ENCODE assay signal across 9 mouse cellular contexts in the genomic region with DNA sequence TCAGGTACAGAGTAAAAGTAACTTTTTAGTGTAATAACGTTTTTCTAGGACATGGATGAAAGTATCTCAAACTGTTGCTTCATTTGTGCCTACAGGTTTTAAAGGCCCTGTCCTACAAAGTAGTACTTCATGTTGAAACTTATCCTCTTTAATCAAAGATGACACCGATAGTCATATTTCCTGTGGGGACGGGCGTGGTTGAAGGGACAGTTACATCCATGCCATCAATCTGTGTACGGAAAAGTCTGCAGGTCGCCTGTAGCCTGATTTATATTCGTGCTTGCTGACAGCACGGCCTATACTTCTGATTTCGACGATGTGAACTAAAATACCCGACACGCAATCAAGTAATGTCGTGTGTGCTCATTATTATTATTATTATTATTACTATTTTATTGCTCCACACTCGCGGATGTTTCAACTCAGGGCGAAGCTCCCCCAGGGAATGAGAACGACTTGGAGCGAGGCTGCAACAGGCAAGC. TPM values are rescaled to one million over a fixed set of nuclear protein-coding genes. Genes with fewer than 3 reads are reported as not detected.
A peak's percentile ranks its signal among the peaks of the same experiment; 100 is the strongest.
DNase-seq lines count a peak whose midpoint lies in the region; ATAC-seq and TF ChIP-seq lines count a peak whose summit lies in the region.
"Had no signal": no experiment of that assay in that cellular context is flagged by ENCODE, and none has a peak within 500 bp of the region (broad histone marks: within the 10 kb centered on the region; RNA-seq: fewer than 3 reads in every experiment).

No protein-coding gene starts in this region.

- H3K36me3 ChIP-seq in forebrain, embryonic 16.5 days (ENCODE audit: control insufficient read depth, insufficient read depth): no peaks in the 10 kb centered on the region
- no peaks in the 10 kb centered on the region for H3K36me3 ChIP-seq in limb, embryonic 14.5 days (ENCODE audit: control insufficient read depth, insufficient read depth, low read length)
- no peaks in the 10 kb centered on the region for H3K36me3 ChIP-seq in neural tube, embryonic 15.5 days

- peaks cover 2% of the 10 kb centered on the region; the same call in 1 of the 2 replicates for H3K27me3 ChIP-seq in forebrain, embryonic 16.5 days (replicated peaks; ENCODE audit: control insufficient read depth, insufficient read depth, low read length)
- no peaks in the 10 kb centered on the region for H3K27me3 ChIP-seq in limb, embryonic 14.5 days (ENCODE audit: control insufficient read depth, insufficient read depth, low read length)
- H3K27me3 ChIP-seq in neural tube, embryonic 15.5 days (replicated peaks): peaks cover 6% of the 10 kb centered on the region; the same call in 1 of the 2 replicates
- H3K27me3 ChIP-seq: Patski had no signal

- peak overlapping the region; percentile 75 for H3K4me2 ChIP-seq in forebrain, embryonic 16.5 days (ENCODE audit: low read length)
- H3K4me2 ChIP-seq in limb, embryonic 14.5 days (replicated peaks; ENCODE audit: low read depth, low read length, severe bottlenecking): peak overlapping the region; percentile 78
- H3K4me2 ChIP-seq in neural tube, embryonic 15.5 days: peak overlapping the region; percentile 89

- H3K27ac ChIP-seq in forebrain, embryonic 16.5 days (ENCODE audit: low read length): no peak overlapping the region; the same call in 1 of the 2 replicates
- H3K27ac ChIP-seq in limb, embryonic 14.5 days (replicated peaks; ENCODE audit: low read depth, low read length): peak overlapping the region; percentile 96
- peak overlapping the region; percentile 81 for H3K27ac ChIP-seq in neural tube, embryonic 15.5 days (replicated peaks)

- H3K4me1 ChIP-seq in forebrain, embryonic 16.5 days (replicated peaks; ENCODE audit: control insufficient read depth, insufficient read depth, low read length): peaks cover 20% of the 10 kb centered on the region
- peaks cover 21% of the 10 kb centered on the region for H3K4me1 ChIP-seq in limb, embryonic 14.5 days (ENCODE audit: control insufficient read depth, insufficient read depth, low read length)
- H3K4me1 ChIP-seq in neural tube, embryonic 15.5 days: peaks cover 20% of the 10 kb centered on the region

- under 1% methylated on average over 18 of the region's 18 CpGs for WGBS in forebrain, embryonic 16.5 days
- under 1% methylated on average over 18 of the region's 18 CpGs for WGBS in limb, embryonic 14.5 days
- under 1% methylated on average over 18 of the region's 18 CpGs for WGBS in neural tube, embryonic 15.5 days

- H3K4me3 ChIP-seq in forebrain, embryonic 16.5 days (replicated peaks; ENCODE audit: low read length): peak overlapping the region; percentile 84
- H3K4me3 ChIP-seq in limb, embryonic 14.5 days (replicated peaks; ENCODE audit: low read length): peak overlapping the region; percentile 62
- peak overlapping the region; percentile 73 for H3K4me3 ChIP-seq in neural tube, embryonic 15.5 days (replicated peaks)

- peak; percentile 12 for DNase-seq in gastrocnemius, adult 18-20 months (ENCODE audit: low spot score)
- DNase-seq in gastrocnemius, postnatal 25 days: no peak
- peak; percentile 21 for DNase-seq in limb, embryonic 14.5 days (ENCODE audit: low spot score)
- no peak for DNase-seq in gastrocnemius, postnatal 10 days
- DNase-seq in right cerebral cortex, adult 2 months (ENCODE audit: low spot score in 2 of 2): no peak

- TF ChIP-seq POLR2A in limb, embryonic 14.5 days (IDR thresholded peaks at IDR 0.05; ENCODE audit: borderline replicate concordance, extremely low read depth, insufficient read depth, insufficient read length): no peak

- H3K9ac ChIP-seq in forebrain, embryonic 16.5 days (replicated peaks; ENCODE audit: low read depth, low read length): peak overlapping the region; percentile 80
- peak overlapping the region; percentile 90 for H3K9ac ChIP-seq in limb, embryonic 14.5 days (ENCODE audit: low read depth, low read length, severe bottlenecking)
- H3K9ac ChIP-seq in neural tube, embryonic 15.5 days (replicated peaks): peak overlapping the region; percentile 63

- peak; percentile 14 for ATAC-seq in CD4-positive, CD25-positive, alpha-beta regulatory T cell, adult 4 months
- ATAC-seq in forebrain, embryonic 16.5 days: no peak
- no peak for ATAC-seq in limb, embryonic 14.5 days (ENCODE audit: low FRiP score, low read depth)
- no peak; the same call in 1 of the 2 replicates for ATAC-seq in neural tube, embryonic 15.5 days (ENCODE audit: low FRiP score)

- H3K9me3 ChIP-seq in forebrain, embryonic 16.5 days (ENCODE audit: control insufficient read depth, low read length): no peaks in the 10 kb centered on the region
- no peaks in the 10 kb centered on the region for H3K9me3 ChIP-seq in limb, embryonic 14.5 days (ENCODE audit: control insufficient read depth, low read length)
- no peaks in the 10 kb centered on the region for H3K9me3 ChIP-seq in neural tube, embryonic 15.5 days (replicated peaks)

RNA-seq across cellular contexts. Expression of a gene that starts 0.8 kb away (rescaled TPM):
- total RNA-seq in gastrocnemius, adult 18-20 months (2021): 1 to 10 TPM; 7.7 to 9.1 TPM
- total RNA-seq in gastrocnemius, postnatal 25 days (2021): 1 to 10 TPM; 8.4 to 8.5 TPM
- polyA plus RNA-seq in CD4-positive, CD25-positive, alpha-beta regulatory T cell, adult 4 months (2017; shearing (Covaris generic)): 10 to 100 TPM in 1 of 2 experiments, 1 to 10 TPM in 1; 8.1 to 11.4 TPM
- 27.0 and 36.6 TPM in 2 replicates for polyA plus RNA-seq in forebrain, embryonic 16.5 days (2015; fragmentation: Nextera tagmentation; extraction: Ambion mirVana)
- polyA plus RNA-seq in limb, embryonic 14.5 days (2012; rRNA removed): 35.5 and 38.5 TPM in 2 replicates
- 43.2 and 48.2 TPM in 2 replicates for polyA plus RNA-seq in limb, embryonic 14.5 days (2014; fragmentation: Nextera tagmentation; extraction: Ambion mirVana)
- 9.4 and 14.5 TPM in 2 replicates for polyA plus RNA-seq in neural tube, embryonic 15.5 days (2015; fragmentation: Nextera tagmentation; extraction: Ambion mirVana)
- total RNA-seq in gastrocnemius, postnatal 10 days (2021): 10 to 100 TPM; 18.2 to 27.2 TPM

RNA-seq across cellular contexts. Expression of a gene that starts 31.9 kb away (rescaled TPM):
- total RNA-seq in gastrocnemius, adult 18-20 months (2021): 1 to 10 TPM; 2.3 to 3.5 TPM
- 1 to 10 TPM; 3.9 to 5.4 TPM for total RNA-seq in gastrocnemius, postnatal 25 days (2021)
- polyA plus RNA-seq in CD4-positive, CD25-positive, alpha-beta regulatory T cell, adult 4 months (2017; shearing (Covaris generic)): 1 to 10 TPM; 2.3 TPM
- polyA plus RNA-seq in forebrain, embryonic 16.5 days (2015; fragmentation: Nextera tagmentation; extraction: Ambion mirVana): 13.4 and 13.5 TPM in 2 replicates
- 5.1 and 5.9 TPM in 2 replicates for polyA plus RNA-seq in limb, embryonic 14.5 days (2012; rRNA removed)
- 8.6 and 8.8 TPM in 2 replicates for polyA plus RNA-seq in limb, embryonic 14.5 days (2014; fragmentation: Nextera tagmentation; extraction: Ambion mirVana)
- polyA plus RNA-seq in neural tube, embryonic 15.5 days (2015; fragmentation: Nextera tagmentation; extraction: Ambion mirVana): 24.3 and 24.5 TPM in 2 replicates
- total RNA-seq in gastrocnemius, postnatal 10 days (2021): 10 to 100 TPM; 12.3 to 15.9 TPM

Comparison
In these comparisons a context has a peak if more than half of its experiments do, and no peak if none do; other contexts are left out.
1. DNase-seq: peak in gastrocnemius, adult 18-20 months (single experiment) and limb, embryonic 14.5 days (single experiment); none in gastrocnemius, postnatal 25 days (single experiment), gastrocnemius, postnatal 10 days (single experiment) and right cerebral cortex, adult 2 months (0 of 2).
2. Peak in every context shown above with its lines, with median percentiles within 50 percentile points of each other: H3K4me2 ChIP-seq, H3K4me3 ChIP-seq and H3K9ac ChIP-seq.